Mouse (Mus musculus): ENCODE results near the gene Dcdc2a.

- TF ChIP-seq CTCF (IDR thresholded peaks at IDR 0.05; ENCODE audit: low read depth, low read length) (no peak), POLR2A (IDR thresholded peaks at IDR 0.05; ENCODE audit: extremely low read depth, insufficient read depth, low read length) (no peak)
These were observed 38.6 kb downstream of the Dcdc2a start for GRCm38 (mm10) chr13:25094381-25094780.

Measured in liver, adult 2 months (tissue).